Mouse (Mus musculus) MEL (cell line): ENCODE data around the gene Mical3. TPM values are rescaled to one million over a fixed set of nuclear protein-coding genes. Genes with fewer than 3 reads are reported as not detected.

ENCODE experiments used
- DNase-seq: peaks from one replicate; pipeline ENCODE4 v3.0.0; 2011; ENCODE audit warnings: low read depth, low spot score
- H3K27ac ChIP-seq: 2 replicates; pipeline ENCODE4 v1.5.1; 2012; ENCODE audit warnings: low read depth, mild to moderate bottlenecking, control low read depth, low read length, moderate library complexity; ENCODE audit not compliant: control insufficient read depth
- H3K27me3 ChIP-seq, 2 experiments: fragments of 150-350 bp in 1 of 2; sonication (generic) in 1 of 2; 2 replicates each; pipeline ENCODE4 v1.6.1; 2012; ENCODE audit warnings: low read length in 2 of 2, mild to moderate bottlenecking in 2 of 2, improper control_type of control experiment in 1 of 2, moderate library complexity in 1 of 2; ENCODE audit not compliant: insufficient read depth in 2 of 2, control insufficient read depth in 1 of 2
- H3K36me3 ChIP-seq, 2 experiments: 2 replicates each; pipeline ENCODE4 v1.6.1; 2012 to 2014; ENCODE audit warnings: low read length in 2 of 2, improper control_type of control experiment in 1 of 2, inconsistent platforms in 1 of 2, mild to moderate bottlenecking in 1 of 2; ENCODE audit not compliant: insufficient read depth in 2 of 2, control insufficient read depth in 1 of 2
- H3K4me1 ChIP-seq, 2 experiments: fragments of 150-350 bp in 1 of 2; sonication (generic) in 1 of 2; 2 replicates each; pipeline ENCODE4 v1.6.1; 2012; ENCODE audit warnings: low read length in 2 of 2, improper control_type of control experiment in 1 of 2, mild to moderate bottlenecking in 1 of 2; ENCODE audit not compliant: insufficient read depth in 2 of 2, control insufficient read depth in 1 of 2
- H3K4me3 ChIP-seq, 2 experiments: fragments of 150-350 bp in 1 of 2; sonication (generic) in 1 of 2; 2 replicates each; pipeline ENCODE4 v1.5.1; 2012; ENCODE audit warnings: low read depth in 2 of 2, low read length in 2 of 2, mild to moderate bottlenecking in 2 of 2, moderate library complexity in 2 of 2, control low read depth in 1 of 2, improper control_type of control experiment in 1 of 2; ENCODE audit not compliant: control insufficient read depth in 1 of 2, insufficient read depth in 1 of 2
- H3K79me2 ChIP-seq: 2 replicates; pipeline ENCODE4 v1.6.1; 2012; ENCODE audit warnings: mild to moderate bottlenecking, low read length, moderate library complexity; ENCODE audit not compliant: control insufficient read depth, poor library complexity, insufficient read depth
- H3K9ac ChIP-seq: 2 replicates; pipeline ENCODE4 v1.6.1; 2012; ENCODE audit warnings: low read depth, mild to moderate bottlenecking, control low read depth, low read length, moderate library complexity; ENCODE audit not compliant: control insufficient read depth, poor library complexity, severe bottlenecking
- H3K9me3 ChIP-seq: fragments of 150-350 bp; sonication (generic); replicated peaks from 2 replicates; pipeline ENCODE4 v1.6.1; 2012; ENCODE audit warnings: mild to moderate bottlenecking, low read length, improper control_type of control experiment, moderate library complexity; ENCODE audit not compliant: insufficient read depth
- CTCF ChIP-seq, 3 experiments: IDR thresholded peaks in 2 of 3; conservative IDR thresholded peaks in 1 of 3; 2 replicates each; pipeline ENCODE4 v1.5.1; 2011 to 2012; ENCODE audit warnings: low read length in 3 of 3, low read depth in 2 of 3, mild to moderate bottlenecking in 2 of 3, improper control_type of control experiment in 1 of 3, inconsistent platforms in 1 of 3, mixed read lengths in 1 of 3, moderate library complexity in 1 of 3; ENCODE audit not compliant: control insufficient read depth in 1 of 3, insufficient read depth in 1 of 3, poor library complexity in 1 of 3, severe bottlenecking in 1 of 3
- E2F4 ChIP-seq: IDR thresholded peaks from 2 replicates; pipeline ENCODE4 v1.6.1; 2011; ENCODE audit warnings: low read depth, low read length, improper control_type of control experiment, borderline replicate concordance
- EP300 ChIP-seq, 2 experiments: IDR thresholded peaks; 2 replicates each; pipeline ENCODE4 v1.6.1; 2011; ENCODE audit warnings: improper control_type of control experiment in 2 of 2, low read length in 2 of 2, low read depth in 1 of 2, mild to moderate bottlenecking in 1 of 2
- GATA1 ChIP-seq: IDR thresholded peaks from 2 replicates; pipeline ENCODE4 v1.6.1; 2011; ENCODE audit warnings: low read depth, low read length, improper control_type of control experiment
- KAT2A ChIP-seq: conservative IDR thresholded peaks from 2 replicates; pipeline ENCODE4 v1.6.1; 2012; ENCODE audit warnings: low read depth, low read length, improper control_type of control experiment, inconsistent platforms
- MEF2A ChIP-seq: IDR thresholded peaks from 2 replicates; pipeline ENCODE4 v1.6.1; 2014; ENCODE audit warnings: low read depth, mild to moderate bottlenecking, inconsistent platforms, low read length, improper control_type of control experiment; ENCODE audit not compliant: poor library complexity, insufficient replicate concordance, severe bottlenecking; ENCODE audit errors: extremely low read depth
- MYB ChIP-seq: IDR thresholded peaks from 2 replicates; pipeline ENCODE4 v1.6.1; 2011; ENCODE audit warnings: mild to moderate bottlenecking, low read depth, low read length, improper control_type of control experiment
- MYC ChIP-seq: IDR thresholded peaks from 2 replicates; pipeline ENCODE4 v1.6.1; 2011; ENCODE audit warnings: low read depth, mild to moderate bottlenecking, low read length, improper control_type of control experiment, moderate library complexity
- NELFE ChIP-seq: IDR thresholded peaks from 2 replicates; pipeline ENCODE4 v1.6.1; 2011; ENCODE audit warnings: low read depth, low read length, improper control_type of control experiment
- POLR2AphosphoS2 ChIP-seq: IDR thresholded peaks from 2 replicates; pipeline ENCODE4 v1.6.1; 2011; ENCODE audit warnings: low read length, improper control_type of control experiment
- RAD21 ChIP-seq: IDR thresholded peaks from 2 replicates; pipeline ENCODE4 v1.6.1; 2011; ENCODE audit warnings: mild to moderate bottlenecking, low read depth, low read length, improper control_type of control experiment
- RCOR1 ChIP-seq: IDR thresholded peaks from 2 replicates; pipeline ENCODE4 v1.6.1; 2012; ENCODE audit warnings: low read depth, mild to moderate bottlenecking, inconsistent platforms, low read length, improper control_type of control experiment
- SMC3 ChIP-seq: IDR thresholded peaks from 2 replicates; pipeline ENCODE4 v1.6.1; 2011; ENCODE audit warnings: low read depth, low read length, improper control_type of control experiment
- TCF12 ChIP-seq: IDR thresholded peaks from 2 replicates; pipeline ENCODE4 v1.6.1; 2014; ENCODE audit warnings: low read depth, mild to moderate bottlenecking, inconsistent platforms, low read length, improper control_type of control experiment, moderate library complexity
- ZC3H11A ChIP-seq: IDR thresholded peaks from 2 replicates; pipeline ENCODE4 v1.6.1; 2012; ENCODE audit warnings: low read depth, mild to moderate bottlenecking, inconsistent platforms, low read length, improper control_type of control experiment
- ZKSCAN1 ChIP-seq: IDR thresholded peaks from 2 replicates; pipeline ENCODE4 v1.6.1; 2012; ENCODE audit warnings: low read depth, mild to moderate bottlenecking, inconsistent platforms, low read length, improper control_type of control experiment, moderate library complexity
- ZMIZ1 ChIP-seq: IDR thresholded peaks from 2 replicates; pipeline ENCODE4 v1.6.1; 2012; ENCODE audit warnings: low read depth, mild to moderate bottlenecking, inconsistent platforms, low read length, improper control_type of control experiment, moderate library complexity
- polyA plus RNA-seq, 2 experiments: library from polyadenylated mRNA; stranded (reverse) in 1 of 2; unstranded in 1 of 2; fragments of >175 nt in 1 of 2; fragments of >200 nt in 1 of 2; gene quantifications; 2 replicates each; pipeline versions ENCODE4 v1.2.1 to v1.2.4; 2012; ENCODE audit warnings: low replicate concordance in 2 of 2, low read depth in 1 of 2; ENCODE audit not compliant: insufficient read length in 2 of 2, insufficient read depth in 1 of 2, missing spikeins in 1 of 2
- total RNA-seq: library from RNA; depleted of rRNA; stranded (reverse); fragments of 300-350 nt; gene quantifications from 2 replicates; pipeline ENCODE4 v1.2.3, GENCODE M21; 2012

The Mical3 gene
- total and polyA plus RNA-seq, 3 experiments, result 19.8 to 125 (median 31.4) TPM

- Histone ChIP-seq H3K9me3 (no peaks in the 10 kb centered on the region), H3K79me2 (no peaks in the 10 kb centered on the region; the same call in 1 of the 2 replicates), H3K4me1 (peaks cover 0 to 6% of the 10 kb centered on the region in 2 experiments; a peak in 2 of 4 replicates), H3K4me3 (no peak overlapping the region), H3K9ac (no peak overlapping the region), H3K27ac (no peak overlapping the region), H3K36me3 (peaks cover 0 to 2% of the 10 kb centered on the region in 2 experiments; a peak in 1 of 4 replicates), H3K27me3 (peaks cover 0 to 2% of the 10 kb centered on the region in 2 experiments; a peak in 1 of 4 replicates)
- DNase-seq, result no peak
- TF ChIP-seq GATA1 (no peak), KAT2A (no peak), POLR2AphosphoS2 (no peak), ZKSCAN1 (no peak), MEF2A (no peak), RCOR1 (no peak), MYC (no peak), CTCF (IDR thresholded peaks at IDR 0.05 in 2 of 3, conservative IDR thresholded peaks at IDR 0.05 in 1 of 3; ENCODE audit: control insufficient read depth in 1 of 3, insufficient read depth in 1 of 3, low read depth in 2 of 3, low read length in 3 of 3, poor library complexity in 1 of 3, severe bottlenecking in 1 of 3) (no peak)
Measured at GRCm38 (mm10) chr6:121127726-121128125, 3.1 kb downstream of the Mical3 start.

- Histone ChIP-seq H3K4me1 (peaks cover 0 to 6% of the 10 kb centered on the region in 2 experiments; a peak in 2 of 4 replicates), H3K27ac (no peak overlapping the region), H3K79me2 (no peaks in the 10 kb centered on the region; the same call in 1 of the 2 replicates), H3K9ac (no peak overlapping the region), H3K36me3 (peaks cover 0 to 2% of the 10 kb centered on the region in 2 experiments; a peak in 1 of 4 replicates), H3K27me3 (no peaks in the 10 kb centered on the region), H3K4me3 (no peak overlapping the region), H3K9me3 (no peaks in the 10 kb centered on the region)
- DNase-seq, result peak; percentile 28
- TF ChIP-seq CTCF (IDR thresholded peaks at IDR 0.05 in 2 of 3, conservative IDR thresholded peaks at IDR 0.05 in 1 of 3; ENCODE audit: control insufficient read depth in 1 of 3, insufficient read depth in 1 of 3, low read depth in 2 of 3, low read length in 3 of 3, poor library complexity in 1 of 3, severe bottlenecking in 1 of 3) (peak in 1 of 3 experiments; percentile 54; a peak in 3 of 6 replicates), SMC3 (peak; percentile 63), EP300 (IDR thresholded peaks at IDR 0.05; ENCODE audit: low read depth in 1 of 2, low read length in 2 of 2) (no peak), RAD21 (peak; percentile 20), MYB (no peak), TCF12 (no peak), ZMIZ1 (no peak), NELFE (no peak), E2F4 (no peak), ZC3H11A (peak; percentile 38)
Measured at GRCm38 (mm10) chr6:121126202-121126601, 4.6 kb downstream of the Mical3 start.
